Mouse (Mus musculus) MEL (cell line): ENCODE results near the gene Olfr680-ps1.

Experiments used
- CTCF ChIP-seq, 3 experiments: IDR thresholded peaks in 2 of 3; conservative IDR thresholded peaks in 1 of 3; 2 replicates each; pipeline ENCODE4 v1.5.1; 2011 to 2012; ENCODE audit warnings: low read length in 3 of 3, low read depth in 2 of 3, mild to moderate bottlenecking in 2 of 3, improper control_type of control experiment in 1 of 3, inconsistent platforms in 1 of 3, mixed read lengths in 1 of 3, moderate library complexity in 1 of 3; ENCODE audit not compliant: control insufficient read depth in 1 of 3, insufficient read depth in 1 of 3, poor library complexity in 1 of 3, severe bottlenecking in 1 of 3
- EP300 ChIP-seq, 2 experiments: IDR thresholded peaks; 2 replicates each; pipeline ENCODE4 v1.6.1; 2011; ENCODE audit warnings: improper control_type of control experiment in 2 of 2, low read length in 2 of 2, low read depth in 1 of 2, mild to moderate bottlenecking in 1 of 2
- GABPA ChIP-seq: IDR thresholded peaks from 2 replicates; pipeline ENCODE4 v1.6.1; 2012; ENCODE audit warnings: low read depth, mild to moderate bottlenecking, inconsistent platforms, low read length, improper control_type of control experiment, moderate library complexity
- GATA1 ChIP-seq: IDR thresholded peaks from 2 replicates; pipeline ENCODE4 v1.6.1; 2011; ENCODE audit warnings: low read depth, low read length, improper control_type of control experiment
- HCFC1 ChIP-seq: IDR thresholded peaks from 2 replicates; pipeline ENCODE4 v1.6.1; 2012; ENCODE audit warnings: low read depth, mild to moderate bottlenecking, inconsistent platforms, low read length, improper control_type of control experiment, moderate library complexity
- POLR2A ChIP-seq, 2 experiments: IDR thresholded peaks; 2 replicates each; pipeline ENCODE4 v1.6.1; 2011 to 2012; ENCODE audit warnings: low read length in 2 of 2, mild to moderate bottlenecking in 2 of 2, control low read depth in 1 of 2, improper control_type of control experiment in 1 of 2, low read depth in 1 of 2, moderate library complexity in 1 of 2; ENCODE audit not compliant: control insufficient read depth in 1 of 2, insufficient read depth in 1 of 2, poor library complexity in 1 of 2
- SIN3A ChIP-seq: IDR thresholded peaks from 2 replicates; pipeline ENCODE4 v1.6.1; 2012; ENCODE audit warnings: low read length, improper control_type of control experiment, inconsistent platforms
- UBTF ChIP-seq: IDR thresholded peaks from 2 replicates; pipeline ENCODE4 v1.6.1; 2012; ENCODE audit warnings: low read depth, mild to moderate bottlenecking, inconsistent platforms, low read length, improper control_type of control experiment, moderate library complexity, borderline replicate concordance; ENCODE audit not compliant: insufficient read depth
- ZC3H11A ChIP-seq: IDR thresholded peaks from 2 replicates; pipeline ENCODE4 v1.6.1; 2012; ENCODE audit warnings: low read depth, mild to moderate bottlenecking, inconsistent platforms, low read length, improper control_type of control experiment

DNA sequence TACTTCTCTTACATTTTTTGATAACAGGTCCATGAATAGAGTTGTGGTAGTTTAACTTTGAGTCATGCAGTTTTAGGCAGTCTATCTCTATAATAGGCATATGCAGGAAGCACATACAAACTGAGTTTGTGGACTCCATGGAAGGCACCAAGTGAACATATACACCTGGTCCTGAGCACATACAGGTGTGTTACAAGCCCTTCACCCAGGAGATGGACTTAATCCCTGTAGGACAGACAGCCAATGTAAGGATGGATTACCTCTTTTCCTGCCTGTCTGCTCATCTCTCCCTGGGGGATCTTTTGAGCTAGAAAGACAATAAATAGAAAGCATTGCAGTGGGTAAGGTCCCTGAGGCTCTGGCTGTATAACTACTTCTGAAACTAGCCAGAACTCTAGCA, 23.9 kb upstream of the Olfr680-ps1 start, which contains the start of gene Olfr681:
- TF ChIP-seq SIN3A, result no peak
- TF ChIP-seq CTCF (IDR thresholded peaks at IDR 0.05 in 2 of 3, conservative IDR thresholded peaks at IDR 0.05 in 1 of 3; ENCODE audit: control insufficient read depth in 1 of 3, insufficient read depth in 1 of 3, low read depth in 2 of 3, low read length in 3 of 3, poor library complexity in 1 of 3, severe bottlenecking in 1 of 3), result no peak
- no peak for TF ChIP-seq POLR2A (IDR thresholded peaks at IDR 0.05; ENCODE audit: control insufficient read depth in 1 of 2, insufficient read depth in 1 of 2, low read depth in 1 of 2, low read length in 2 of 2, poor library complexity in 1 of 2)
- TF ChIP-seq HCFC1, result no peak
- no peak for TF ChIP-seq UBTF
- TF ChIP-seq ZC3H11A, result no peak
- no peak for TF ChIP-seq EP300 (IDR thresholded peaks at IDR 0.05; ENCODE audit: low read depth in 1 of 2, low read length in 2 of 2)
- TF ChIP-seq GABPA, result no peak
- TF ChIP-seq GATA1, result no peak
